Mouse (Mus musculus): ENCODE measurements at regions not wholly inside any gene's neighbourhood (a gene's known extent, or its start where the extent isn't known, plus 50 kb on each side); places are given as distances from the start of the nearest gene placed in this dataset.

DNA sequence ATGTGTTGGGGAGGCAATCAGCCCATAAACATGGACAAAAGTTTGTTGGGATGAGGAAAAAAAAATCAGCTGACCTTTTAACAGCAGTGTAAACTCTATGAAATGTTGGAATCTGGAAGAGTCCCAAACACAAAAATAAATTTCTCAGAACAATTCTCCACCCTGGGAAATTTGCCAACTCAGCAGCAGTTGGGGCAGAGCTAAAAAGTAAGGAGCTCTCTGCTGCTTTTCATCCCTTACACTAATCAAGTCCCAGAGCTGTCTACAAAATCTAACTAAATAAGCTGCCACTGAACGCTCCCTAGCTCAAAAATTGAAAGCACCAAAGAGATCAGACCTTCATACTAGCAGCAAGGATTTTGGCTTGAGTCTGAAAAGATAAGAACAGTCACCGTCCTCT, 176.6 kb upstream of the Egflam start:
- no peak for ATAC-seq

DNA sequence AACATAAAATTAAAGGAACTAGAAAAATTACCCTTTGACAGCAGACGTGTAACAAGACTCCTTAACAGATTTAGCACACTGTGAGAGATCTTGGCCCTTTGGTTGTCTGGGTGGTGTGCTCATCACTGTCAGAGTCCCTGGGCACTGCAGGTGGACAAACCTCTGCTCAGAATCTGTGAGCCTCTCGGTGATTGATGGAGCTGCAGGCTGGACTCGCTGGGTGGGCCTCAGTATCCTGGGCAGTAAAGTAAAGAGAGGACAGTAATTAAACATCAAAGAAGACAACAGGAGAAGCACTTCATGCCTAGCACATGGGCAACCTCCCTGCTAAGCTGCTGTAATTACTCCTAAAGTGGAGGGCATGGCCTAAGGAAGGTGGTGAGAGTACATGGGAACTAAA, 180.2 kb upstream of the Egflam start:
- ATAC-seq = no peak

DNA sequence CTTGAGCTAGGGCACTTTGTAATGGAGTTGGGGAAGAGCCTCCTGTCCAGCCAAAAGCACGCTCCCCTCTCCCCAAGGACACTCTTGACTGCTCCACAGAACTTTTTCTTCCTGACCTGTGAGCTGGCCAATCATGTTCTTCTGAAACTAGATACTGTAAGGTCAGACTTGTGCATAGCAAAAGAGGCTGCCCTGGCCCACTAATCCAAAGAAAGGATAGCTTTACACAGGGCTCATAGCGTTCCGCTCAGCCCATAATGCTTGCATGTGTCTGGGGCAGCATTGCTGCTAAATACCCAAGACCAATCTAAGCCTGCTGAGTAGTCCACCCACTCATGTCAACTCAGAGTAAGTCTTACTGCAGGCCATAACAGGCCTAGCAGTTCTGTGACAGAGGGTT, 189.0 kb upstream of the Egflam start:
- no peak for ATAC-seq

DNA sequence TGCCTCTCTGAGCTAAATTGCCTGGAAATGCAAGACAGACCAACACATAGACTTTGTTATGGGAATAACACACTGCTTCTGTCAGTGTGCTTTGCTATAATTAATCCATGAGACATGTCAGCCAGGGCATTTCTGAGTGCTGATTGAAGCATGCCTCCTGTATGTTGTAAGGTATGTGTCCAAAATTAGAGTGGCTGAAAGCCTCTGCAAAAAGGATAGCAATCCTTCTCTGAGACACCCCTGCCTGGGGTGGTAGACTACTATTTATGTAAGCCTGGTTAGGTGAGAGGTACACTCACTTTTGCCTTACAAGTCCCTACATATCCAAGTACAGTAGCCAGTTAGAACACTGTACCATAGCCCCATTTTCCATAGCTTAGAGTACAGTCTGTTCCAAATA, 193.3 kb upstream of the Egflam start:
- ATAC-seq = no peak

DNA sequence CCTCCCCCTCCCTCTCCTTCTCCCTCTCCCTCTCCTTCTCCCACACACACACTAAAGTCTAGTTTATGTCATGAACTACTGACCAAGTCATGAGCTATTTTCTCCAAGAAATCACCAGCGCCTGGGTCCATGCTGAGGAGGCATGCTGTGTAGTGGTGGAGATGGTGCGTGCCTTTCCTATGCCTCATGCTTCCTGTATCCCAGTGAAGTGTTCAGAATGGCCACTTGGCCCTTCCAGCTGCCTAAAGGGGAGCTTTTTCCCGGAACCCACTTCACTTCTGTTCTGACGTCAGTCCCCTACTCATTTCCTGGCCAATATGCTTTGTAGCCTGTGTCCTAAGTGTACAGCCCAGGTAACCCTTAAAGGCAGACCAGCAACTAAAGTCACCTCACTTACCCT, 199.1 kb upstream of the Egflam start:
- no peak for ATAC-seq

DNA sequence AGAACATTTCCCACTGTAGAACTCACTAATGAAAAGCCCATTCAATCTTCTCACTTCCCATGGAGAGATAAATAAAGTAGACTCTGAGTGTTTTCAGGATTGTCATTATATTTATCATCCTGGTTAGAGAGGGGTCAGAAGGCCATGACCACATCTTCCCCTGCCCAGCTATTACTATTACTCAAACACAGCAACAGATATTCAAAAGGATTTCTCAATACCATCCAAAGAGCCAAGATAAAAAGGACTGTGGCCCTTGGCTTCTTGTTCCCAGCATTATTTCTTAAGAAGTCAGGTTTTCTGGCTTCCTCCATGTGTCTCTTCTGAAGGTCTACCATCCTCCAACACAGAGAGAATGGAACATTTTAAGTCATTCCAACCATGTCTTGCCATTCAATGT, 199.6 kb upstream of the Egflam start:
- ATAC-seq = no peak

DNA sequence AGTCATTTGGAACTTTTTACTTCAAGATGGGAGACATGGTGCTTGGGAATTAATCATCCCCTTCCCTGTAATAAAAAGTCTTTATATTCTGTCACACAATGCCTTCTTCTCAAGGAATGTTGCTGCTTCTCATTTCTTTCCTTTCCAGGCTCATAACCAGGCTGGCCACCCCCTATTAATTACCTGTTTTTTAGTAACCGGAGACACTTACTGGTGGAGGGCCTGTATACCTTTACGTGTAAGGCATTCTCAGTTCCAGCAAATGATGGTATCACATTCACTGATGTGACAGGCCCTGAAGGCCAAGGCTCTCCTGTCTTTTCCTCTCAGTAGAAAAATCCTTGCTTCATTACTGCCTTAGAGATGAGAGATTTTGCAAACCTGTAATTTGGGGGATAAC, 203.3 kb upstream of the Egflam start:
- ATAC-seq = no peak

DNA sequence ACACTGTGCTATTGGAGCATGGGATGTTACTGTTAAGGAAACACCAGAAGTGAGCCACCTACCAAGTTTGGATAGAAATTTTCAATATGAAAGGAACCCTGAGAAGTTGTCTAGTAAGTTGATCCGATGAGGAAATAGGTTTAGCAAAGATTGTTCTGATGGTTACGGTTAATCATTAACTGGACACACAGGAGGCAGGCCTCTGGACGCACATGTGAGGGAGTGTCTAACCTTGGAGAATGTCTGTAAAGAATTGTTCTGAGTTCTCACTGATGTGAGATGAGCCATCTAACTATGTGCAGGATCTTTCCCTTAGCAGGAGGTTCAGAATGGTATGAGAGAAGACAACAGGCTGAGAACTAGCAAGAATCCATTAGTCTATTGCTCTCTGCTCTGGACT, 205.8 kb upstream of the Gdnf start:
- no peak for ATAC-seq

DNA sequence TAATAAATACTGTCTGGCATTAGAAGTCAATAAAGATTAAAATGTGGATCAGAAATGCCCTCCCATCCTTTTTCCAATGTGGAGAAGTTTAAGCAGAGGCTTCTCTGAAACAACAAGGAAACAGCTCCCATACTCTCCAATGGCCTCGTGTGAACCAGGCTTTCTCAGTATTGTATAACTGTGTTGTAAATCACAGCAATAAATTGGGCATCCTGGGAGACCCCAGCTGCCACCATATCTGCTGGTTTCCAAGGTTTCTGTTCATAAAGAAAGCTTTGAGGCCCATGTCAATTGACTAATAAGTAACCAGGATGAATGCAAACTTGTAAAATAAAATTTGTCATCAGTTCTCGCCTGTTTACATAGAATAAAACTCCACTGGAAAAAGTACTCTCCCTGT, 192.7 kb upstream of the Gdnf start:
- ATAC-seq = no peak

DNA sequence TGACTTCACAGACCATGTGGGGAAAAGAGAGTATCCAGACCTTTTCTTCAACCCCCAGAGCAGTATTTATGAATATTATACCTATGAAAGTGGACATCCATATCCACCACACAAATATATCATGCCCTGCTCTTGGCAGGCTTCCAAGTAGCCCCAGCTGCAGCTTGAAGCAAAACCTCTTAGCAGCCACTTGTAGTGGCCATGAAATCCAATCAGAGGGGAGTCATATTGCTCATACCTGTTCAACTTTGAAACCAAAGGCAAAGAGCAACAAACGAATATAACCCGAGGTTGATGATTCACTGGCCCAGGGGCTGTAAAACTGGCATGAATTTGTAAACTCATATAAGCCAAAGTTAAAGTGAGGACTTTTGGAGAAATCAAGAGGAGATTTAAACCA, 187.6 kb upstream of the Gdnf start:
- no peak for ATAC-seq

DNA sequence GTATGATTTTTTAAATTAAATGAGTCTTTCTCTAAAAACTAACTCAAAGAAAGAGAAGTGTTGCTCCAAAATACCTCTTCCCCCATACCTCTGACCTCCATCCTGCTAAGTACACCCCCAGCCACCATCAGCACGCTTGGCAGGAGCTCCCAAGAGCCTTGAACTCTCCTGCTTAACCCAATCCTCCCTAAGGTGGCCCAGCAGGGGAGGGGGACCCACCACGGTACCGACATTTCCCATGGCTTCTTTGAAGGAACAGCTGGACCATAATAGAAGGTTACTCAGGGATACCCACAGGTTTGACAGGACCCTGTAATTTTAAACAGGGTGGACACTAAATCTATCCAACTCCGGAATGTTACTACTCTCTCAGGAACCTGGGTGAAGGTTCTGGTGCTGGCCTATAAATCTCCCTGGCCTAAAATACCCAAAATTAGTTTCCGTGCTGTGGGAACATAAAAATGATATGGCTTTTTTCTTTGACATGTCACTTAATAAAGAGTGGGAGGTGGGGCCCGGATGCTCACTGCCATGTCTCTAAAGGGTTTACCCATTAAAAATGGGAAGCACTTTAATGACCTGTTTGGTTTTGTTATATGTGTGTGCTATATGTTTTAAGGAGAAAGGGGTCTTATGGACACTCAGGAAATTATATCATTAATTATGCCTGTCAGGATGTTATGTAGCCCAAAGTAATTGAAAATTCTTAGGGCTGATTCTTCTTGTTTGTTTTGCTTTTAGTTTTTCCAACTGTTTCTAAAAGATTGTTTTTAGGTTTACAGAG, 185.8 kb upstream of the Gdnf start:
- no peak for ATAC-seq

DNA sequence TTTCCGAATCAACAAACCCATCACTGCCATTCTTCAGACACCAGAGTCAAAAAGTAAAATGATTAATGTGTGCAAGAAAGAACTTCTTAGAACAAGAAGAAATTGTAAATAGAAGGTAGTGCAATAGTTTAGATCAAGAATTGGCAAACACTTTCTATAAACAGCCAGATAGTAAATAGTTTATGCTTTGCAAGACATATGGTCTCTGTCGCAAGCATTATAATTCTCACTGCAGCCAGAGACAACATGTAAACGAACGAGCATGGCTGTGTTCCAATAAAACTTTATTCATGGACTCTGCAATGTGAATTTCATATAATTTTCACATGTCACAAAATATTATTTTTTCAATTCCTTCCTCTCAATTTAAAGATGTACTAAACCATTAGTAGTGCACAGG, 180.8 kb upstream of the Gdnf start:
- ATAC-seq = no peak

DNA sequence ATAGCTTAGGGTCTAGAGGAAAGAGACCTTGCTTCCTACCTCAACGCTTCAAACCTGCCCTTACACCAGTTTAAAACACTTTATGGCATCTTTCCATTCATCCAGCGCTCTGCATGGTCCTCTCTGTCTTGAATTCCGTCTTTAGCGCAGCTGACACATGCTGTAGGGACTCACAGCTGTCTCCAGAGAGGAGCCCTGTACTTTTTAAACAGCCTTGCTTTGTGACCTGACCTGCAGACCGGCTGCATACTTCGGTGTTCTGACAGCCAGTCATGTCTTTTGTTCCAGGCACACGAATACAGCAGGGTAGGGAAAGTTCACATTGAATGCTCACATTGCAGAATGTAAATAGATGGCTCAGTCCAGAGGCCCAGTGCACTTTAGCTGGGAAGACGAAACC, 175.4 kb upstream of the Gdnf start:
- ATAC-seq = no peak

DNA sequence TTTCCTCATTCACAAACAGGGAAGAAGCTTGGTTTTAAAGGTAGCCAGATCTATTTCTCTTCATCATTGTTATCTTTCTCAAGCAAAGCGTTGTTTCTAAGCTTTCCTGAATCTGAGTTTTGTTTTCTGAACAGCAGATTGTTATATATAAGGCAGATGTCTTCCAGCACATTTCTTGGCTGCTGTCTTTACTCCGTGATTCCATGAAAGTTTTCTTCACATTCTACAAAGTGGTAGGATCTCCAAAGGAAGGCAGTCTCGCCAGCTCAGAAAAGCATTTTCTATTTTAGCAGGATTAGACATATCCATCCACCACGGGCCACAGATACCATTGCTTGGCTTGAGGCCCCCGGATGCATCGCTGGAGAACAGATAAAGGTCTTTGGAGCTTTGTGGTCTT, 171.2 kb upstream of the Gdnf start:
- ATAC-seq = no peak

DNA sequence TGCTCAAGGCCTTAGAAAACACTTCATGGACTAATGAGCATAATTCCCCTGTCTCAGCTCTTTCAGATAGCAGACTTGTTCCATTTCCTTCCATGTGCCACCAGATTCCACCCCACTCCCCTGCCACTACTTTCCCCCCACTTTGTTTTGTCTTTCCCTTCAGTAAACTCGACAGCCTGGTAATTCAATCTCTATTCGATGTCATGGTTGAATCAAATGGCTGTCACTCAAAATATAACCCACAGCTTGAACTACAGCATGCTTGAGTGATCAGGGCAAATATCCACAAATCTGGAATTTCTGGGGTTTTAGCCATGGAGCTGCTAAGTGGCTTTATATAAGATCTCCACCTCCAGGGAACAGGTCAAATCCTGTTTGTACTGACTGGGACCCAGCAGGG, 168.6 kb upstream of the Gdnf start:
- ATAC-seq = no peak

DNA sequence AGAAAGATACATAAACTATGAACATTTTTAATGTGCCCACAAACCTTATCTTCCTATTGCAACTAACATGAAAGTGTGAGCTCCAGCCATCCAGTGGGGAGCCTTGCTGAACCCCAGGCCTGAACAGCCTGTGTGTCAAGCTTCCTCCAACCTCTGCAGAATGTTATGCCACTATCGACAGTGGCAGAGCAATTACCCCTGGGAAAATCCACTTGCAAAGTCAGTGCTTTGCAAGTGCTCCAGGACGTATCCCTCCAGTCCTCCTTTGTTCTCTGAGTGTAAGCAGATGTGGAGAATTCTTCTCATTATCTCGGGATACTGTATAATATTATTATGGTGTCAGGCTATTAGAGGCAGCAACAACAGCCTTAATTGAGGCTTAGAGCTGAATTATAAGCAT, 159.9 kb upstream of the Gdnf start:
- ATAC-seq = no peak

DNA sequence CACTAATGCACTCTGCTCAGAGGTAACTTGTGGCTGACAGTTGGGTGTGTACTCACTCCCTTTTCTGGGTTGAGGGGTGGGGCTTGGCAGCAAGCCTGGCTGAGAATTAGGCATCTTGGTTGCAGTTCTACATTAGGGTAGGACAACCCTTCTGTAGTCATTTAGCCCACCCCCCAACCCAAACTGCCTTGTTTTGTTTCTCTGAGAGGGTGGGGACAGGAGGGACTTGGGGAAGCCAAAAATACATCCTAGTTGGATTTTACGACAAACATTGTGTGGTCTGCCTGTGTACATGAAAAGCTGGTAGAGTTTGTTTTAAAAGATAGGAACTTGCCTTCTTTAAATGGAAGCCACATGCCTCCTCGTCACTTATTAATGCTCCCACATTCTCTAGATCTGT, 146.8 kb upstream of the Gdnf start:
- no peak for ATAC-seq

DNA sequence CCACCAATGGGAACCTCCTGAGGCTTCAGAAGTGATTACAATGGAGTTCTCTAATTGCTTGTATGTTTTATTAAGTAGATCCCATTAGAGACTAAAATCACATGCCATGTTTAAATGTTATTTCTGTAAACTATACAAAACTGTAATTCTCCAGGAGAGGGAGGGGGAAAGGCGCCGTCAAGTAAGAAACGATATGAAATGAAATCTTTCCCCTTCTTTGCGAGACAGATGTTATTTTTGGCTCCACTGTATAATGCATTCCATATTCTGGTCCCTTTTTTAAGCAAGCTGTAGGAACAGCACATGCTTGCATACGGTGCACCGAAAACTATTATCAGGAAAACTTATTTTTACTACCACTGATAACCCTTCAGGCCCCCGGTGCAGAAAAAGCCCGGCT, 141.0 kb upstream of the Gdnf start:
- no peak for ATAC-seq

DNA sequence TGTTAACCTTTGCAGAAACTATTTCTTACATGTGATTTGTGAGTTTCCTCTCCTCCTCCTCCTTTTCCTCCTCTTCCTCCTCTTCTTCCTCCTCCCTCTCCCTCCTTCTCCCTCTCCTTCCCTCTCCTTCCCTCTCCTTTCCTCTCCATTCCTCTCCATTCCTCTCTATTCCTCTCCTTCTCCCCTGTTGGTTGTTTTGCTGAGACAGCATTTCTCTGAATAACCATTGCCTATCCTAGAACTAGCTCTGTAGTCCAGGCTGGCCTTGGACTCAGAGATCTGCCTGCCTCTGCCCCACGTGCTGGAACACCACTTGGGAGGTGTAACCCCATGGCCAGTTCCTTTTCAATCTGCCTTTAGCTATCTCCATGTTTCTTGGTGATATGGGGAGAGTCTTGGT, 133.7 kb upstream of the Gdnf start:
- no peak for ATAC-seq

DNA sequence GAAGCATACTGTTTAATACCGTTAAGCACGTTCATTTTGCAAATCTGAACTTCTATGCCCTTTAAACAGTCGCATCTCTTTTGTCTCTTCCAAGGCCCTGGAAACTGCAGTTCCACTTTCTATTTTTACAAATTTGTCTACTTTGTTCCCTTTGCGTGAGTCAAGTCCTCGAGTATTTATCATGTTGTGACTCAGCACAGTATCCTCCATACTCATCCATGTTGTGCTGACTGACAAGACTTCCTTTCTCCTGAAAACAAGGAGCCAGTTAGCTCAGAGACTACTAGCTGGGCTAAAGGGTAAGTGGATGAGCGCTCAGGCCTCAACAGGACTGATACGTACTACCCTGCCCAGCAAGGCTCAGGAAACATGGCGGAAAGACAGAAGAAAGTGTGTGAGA, 131.9 kb upstream of the Gdnf start:
- ATAC-seq = no peak

DNA sequence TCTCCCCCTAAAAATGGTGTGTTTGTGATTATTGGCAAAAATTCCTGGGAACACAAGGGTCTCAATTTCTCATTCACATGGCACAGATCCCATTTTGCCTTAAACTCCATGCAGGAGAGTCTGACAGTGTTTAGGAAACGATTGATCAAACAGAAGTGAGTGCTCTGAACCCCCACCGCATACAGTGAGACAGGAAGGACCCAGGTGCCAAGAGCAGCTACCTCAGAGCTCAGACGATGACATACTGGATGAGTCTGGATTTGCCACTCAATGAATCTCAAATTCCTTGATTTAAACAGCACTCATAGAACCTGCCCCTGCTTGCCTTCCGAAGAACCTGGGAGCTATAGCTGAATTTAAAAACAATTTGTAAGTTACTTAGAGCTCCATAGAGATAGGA, 129.6 kb upstream of the Gdnf start:
- ATAC-seq = no peak

DNA sequence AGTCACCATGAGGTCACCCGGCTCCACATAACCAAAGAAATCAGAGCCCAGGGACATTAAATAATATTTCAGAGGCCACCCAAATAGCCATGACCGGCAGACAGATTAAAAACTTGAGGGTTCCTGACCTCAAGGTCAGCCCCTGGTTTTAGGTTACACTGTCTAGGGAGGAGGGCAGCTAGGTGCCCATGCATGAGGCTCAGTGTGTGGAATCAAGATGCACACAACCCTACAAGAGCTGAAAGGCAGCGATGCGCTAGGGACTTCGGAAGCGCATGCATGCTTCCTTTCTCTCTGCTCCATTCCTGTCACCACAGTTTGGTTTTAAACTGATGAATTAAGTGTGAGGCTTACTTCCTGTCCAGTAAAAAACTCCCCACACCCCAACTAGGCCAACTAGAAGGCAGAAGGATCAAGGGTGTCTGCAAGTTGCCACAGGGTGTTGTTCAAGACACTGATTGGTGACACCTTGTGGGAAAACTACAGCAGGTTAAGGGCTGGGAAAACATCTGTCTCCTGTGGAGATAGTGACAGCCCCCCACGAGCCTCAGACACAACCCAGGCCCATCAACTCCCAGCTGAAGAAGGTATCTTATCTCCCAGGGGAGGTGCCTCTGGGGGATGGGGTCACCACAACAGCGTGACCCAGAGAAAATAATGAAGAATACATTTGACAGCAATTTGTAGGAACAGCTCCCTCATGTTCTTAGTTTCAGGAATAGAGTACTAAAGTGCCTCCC, 127.2 kb upstream of the Gdnf start:
- ATAC-seq = no peak

DNA sequence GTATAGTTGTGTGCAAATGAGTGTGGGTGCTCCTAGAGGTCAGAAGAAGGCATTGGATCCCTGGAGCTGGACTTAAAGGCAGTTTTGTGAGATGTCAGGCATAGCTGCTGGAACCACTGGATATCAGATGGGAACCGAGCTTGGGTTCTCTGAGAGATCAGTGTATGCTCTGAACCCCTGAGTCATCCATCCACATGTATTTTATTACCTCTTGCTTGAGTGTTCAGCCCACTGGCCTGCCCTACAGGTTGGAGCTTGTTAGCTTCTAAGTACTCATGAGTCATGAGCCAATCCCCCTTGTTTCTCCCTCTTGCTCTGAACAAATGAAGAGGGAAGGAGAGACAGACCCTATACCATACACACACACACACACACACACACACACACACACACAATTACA, 119.4 kb upstream of the Gdnf start:
- ATAC-seq = no peak

DNA sequence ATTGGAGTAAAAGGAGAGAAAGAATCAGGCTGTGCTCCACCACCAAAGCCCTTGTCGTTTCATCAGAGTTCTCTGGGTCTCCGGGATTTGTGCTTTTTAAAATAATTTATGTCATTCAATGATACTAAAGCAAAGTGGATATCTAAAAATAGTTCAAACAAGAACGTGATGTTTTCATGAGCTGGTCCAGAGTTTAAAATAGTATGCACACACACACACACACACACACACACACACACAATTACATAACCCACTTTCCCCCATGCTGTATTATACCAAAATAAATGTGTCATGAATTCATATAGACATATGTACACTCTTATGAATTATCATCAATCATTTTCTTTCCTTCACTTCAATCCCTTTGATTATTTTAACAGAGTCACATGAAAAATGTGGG, 118.5 kb upstream of the Gdnf start:
- no peak for ATAC-seq

DNA sequence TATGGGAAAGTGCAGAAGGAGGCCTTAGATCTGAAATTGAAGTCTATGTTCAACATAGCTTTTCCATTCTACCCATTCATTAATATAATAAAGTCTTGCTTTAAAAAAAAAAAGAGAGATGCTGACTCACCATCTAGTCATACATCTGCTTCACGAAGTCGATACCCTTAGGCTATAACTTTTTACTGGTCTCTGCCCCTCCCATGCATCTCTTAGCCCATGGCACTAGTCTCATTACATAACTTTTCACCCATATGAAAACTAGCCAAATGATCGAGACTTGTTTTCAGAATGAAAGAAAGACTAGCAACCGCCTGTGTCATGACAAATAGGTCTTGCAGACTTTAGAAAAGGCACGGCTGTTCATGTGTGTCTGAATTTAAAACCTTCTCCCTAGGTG, 116.6 kb upstream of the Gdnf start:
- ATAC-seq = no peak
